Mouse (Mus musculus) limb, embryonic 15.5 days (tissue): Measurements from ENCODE around the gene Isy1. TPM values are rescaled to one million over a fixed set of nuclear protein-coding genes. Genes with fewer than 3 reads are reported as not detected.

Source experiments
- ATAC-seq: fragments of 200-750 bp; cut with Nextera tagmentation; 2 replicates; pipeline ENCODE4 v1.8.0; 2017; ENCODE audit warnings: low read depth, moderate TSS enrichment; ENCODE audit not compliant: insufficient number of reproducible peaks, low FRiP score, low TSS enrichment
- H3K27ac ChIP-seq: fragments of 300-500 bp; sonication (generic); 2 replicates; pipeline ENCODE4 v1.5.1; 2015; ENCODE audit warnings: moderate library complexity, mild to moderate bottlenecking, inconsistent platforms
- H3K27me3 ChIP-seq: fragments of 300-500 bp; sonication (generic); 2 replicates; pipeline ENCODE4 v1.6.1; 2015; ENCODE audit warnings: inconsistent platforms
- H3K36me3 ChIP-seq: fragments of 300-500 bp; sonication (generic); 2 replicates; pipeline ENCODE4 v1.6.1; 2015; ENCODE audit warnings: inconsistent platforms
- H3K4me1 ChIP-seq: fragments of 300-500 bp; sonication (generic); 2 replicates; pipeline ENCODE4 v1.6.1; 2015; ENCODE audit warnings: inconsistent platforms
- H3K4me2 ChIP-seq: fragments of 300-500 bp; sonication (generic); 2 replicates; pipeline ENCODE4 v1.6.1; 2015; ENCODE audit warnings: mild to moderate bottlenecking, inconsistent platforms
- H3K4me3 ChIP-seq: fragments of 300-500 bp; sonication (generic); 2 replicates; pipeline ENCODE4 v1.5.1; 2015; ENCODE audit warnings: mild to moderate bottlenecking, inconsistent platforms
- H3K9ac ChIP-seq: fragments of 300-500 bp; sonication (generic); 2 replicates; pipeline ENCODE4 v1.6.1; 2015; ENCODE audit warnings: inconsistent platforms
- H3K9me3 ChIP-seq: fragments of 300-500 bp; sonication (generic); 2 replicates; pipeline ENCODE4 v1.6.1; 2016; ENCODE audit warnings: inconsistent platforms
- WGBS: fragments of 180-500 bp; shearing (Covaris S2); methylation state at CpG from one replicate; pipeline ENCODE4 v1.1.7; 2015; 5-methylcytosine and 5-hydroxymethylcytosine counted together
- polyA plus RNA-seq: library from polyadenylated mRNA; unstranded; fragments of >200 nt; fragmentation: Nextera tagmentation; extraction: Ambion mirVana; gene quantifications from 2 replicates; pipeline ENCODE4 v1.2.1, GENCODE M21; 2015

Gene Isy1
- polyA plus RNA-seq, 1 experiment from 2014 or later: 45.6 TPM

DNA sequence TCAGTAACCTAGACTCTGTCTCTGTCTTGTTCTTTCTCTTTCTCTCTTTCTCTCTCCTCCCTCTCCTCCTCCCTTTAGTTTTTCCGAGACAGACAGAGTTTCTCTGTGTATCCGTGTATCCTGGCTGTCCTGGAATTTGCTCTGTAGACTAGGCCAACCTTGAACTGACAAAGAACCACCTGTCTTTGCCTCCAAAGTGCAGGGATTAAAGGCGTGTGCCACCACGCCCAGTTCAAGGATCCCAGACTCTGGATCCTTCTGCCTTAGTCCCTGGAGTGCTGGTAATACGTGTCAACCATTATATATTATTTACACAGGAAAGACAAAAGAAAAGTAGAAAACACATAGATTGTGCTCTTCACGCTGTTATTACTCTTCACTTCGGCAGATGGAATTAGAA lies 32.6 kb upstream of the Isy1 start:
- H3K27ac ChIP-seq: no peak overlapping the region
- no peak overlapping the region for H3K4me2 ChIP-seq
- H3K4me1 ChIP-seq: no peaks in the 10 kb centered on the region
- WGBS: 82% methylated on average over 7 of the region's 7 CpGs
- no peaks in the 10 kb centered on the region for H3K36me3 ChIP-seq
- no peaks in the 10 kb centered on the region for H3K9me3 ChIP-seq
- H3K27me3 ChIP-seq: no peaks in the 10 kb centered on the region
- H3K4me3 ChIP-seq: no peak overlapping the region
- no peak for ATAC-seq
- H3K9ac ChIP-seq: no peak overlapping the region

DNA sequence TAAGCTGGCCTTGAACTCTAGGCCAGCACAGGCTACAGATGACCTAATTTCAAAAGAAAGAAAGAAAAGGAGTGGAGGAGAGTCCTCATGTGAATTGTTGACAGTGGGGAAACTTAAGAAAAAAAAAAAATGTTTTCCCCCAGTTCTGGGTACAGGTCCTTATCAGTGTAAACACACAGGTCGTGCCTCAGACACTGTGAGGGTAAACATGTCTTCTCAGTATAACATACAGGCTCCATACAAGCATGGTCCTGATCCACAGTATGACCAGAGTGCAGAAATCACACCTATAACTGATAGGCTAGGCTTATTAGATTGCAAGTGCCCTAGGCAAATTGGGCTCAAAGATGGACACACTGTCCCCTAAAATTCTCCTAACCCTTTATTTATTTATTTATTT lies 31.8 kb upstream of the Isy1 start:
- Histone ChIP-seq H3K4me1 (no peaks in the 10 kb centered on the region), H3K36me3 (no peaks in the 10 kb centered on the region), H3K4me2 (no peak overlapping the region), H3K9ac (no peak overlapping the region), H3K9me3 (no peaks in the 10 kb centered on the region), H3K27me3 (no peaks in the 10 kb centered on the region), H3K4me3 (no peak overlapping the region), H3K27ac (no peak overlapping the region)
- ATAC-seq: no peak
- WGBS: 79% methylated on average over 1 of the region's 1 CpGs

DNA sequence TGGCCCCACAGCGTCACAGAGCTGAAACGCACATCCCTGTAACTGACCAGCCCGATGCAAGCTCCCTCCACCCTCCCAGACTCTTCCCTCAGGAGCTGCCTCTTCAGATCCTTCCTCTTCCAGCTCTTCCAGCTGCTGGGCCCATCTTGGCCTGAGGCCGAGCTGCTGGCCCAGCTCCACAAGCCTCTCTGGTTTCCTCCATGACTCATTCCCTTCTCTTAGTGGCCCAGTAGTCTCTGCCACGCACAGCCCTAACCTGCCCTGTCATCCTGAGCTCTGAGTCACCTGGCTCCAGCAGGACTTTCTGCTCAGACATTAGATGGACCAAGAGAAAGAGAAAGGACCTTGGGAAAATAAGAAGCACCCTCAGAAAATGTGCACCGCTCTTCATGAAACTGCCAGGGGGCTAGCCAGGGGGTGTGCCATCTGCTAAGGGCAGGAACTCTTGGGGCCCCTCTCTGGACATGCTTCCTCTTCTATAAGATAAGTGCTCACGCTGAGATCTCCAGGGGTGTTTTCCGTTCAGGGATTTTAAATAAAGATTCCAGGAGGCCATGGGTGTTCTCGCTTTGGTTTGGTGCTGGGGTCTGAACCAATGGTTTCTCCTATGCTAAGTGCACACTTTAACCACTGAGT lies 30.4 kb upstream of the Isy1 start:
- Histone ChIP-seq H3K4me3 (no peak overlapping the region), H3K4me1 (no peaks in the 10 kb centered on the region), H3K9ac (no peak overlapping the region), H3K9me3 (no peaks in the 10 kb centered on the region), H3K27me3 (no peaks in the 10 kb centered on the region), H3K36me3 (no peaks in the 10 kb centered on the region), H3K27ac (0 out of 2 replicates have a peak overlapping the region, but pooled peaks have one; percentile 8), H3K4me2 (no peak overlapping the region)
- ATAC-seq: no peak
- WGBS: 59% methylated on average over 9 of the region's 9 CpGs

DNA sequence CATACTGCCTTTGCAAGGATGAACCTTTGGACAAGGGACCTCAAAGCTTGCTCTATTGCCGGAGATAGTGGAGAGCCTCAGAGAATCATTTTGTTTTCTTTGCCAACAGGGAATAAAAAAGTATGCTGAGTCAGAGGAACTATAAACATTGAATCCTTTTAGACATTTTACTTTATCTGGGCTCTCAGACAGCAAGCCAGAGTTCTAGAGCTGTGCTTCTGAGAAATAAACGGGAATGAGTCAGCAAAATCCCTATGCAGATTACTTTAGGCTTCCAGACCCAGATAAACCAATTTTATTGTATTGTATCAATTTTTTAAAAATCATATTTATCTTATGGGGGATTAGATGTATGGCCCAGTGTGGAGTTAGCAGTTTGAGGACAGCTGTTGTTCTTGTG lies 28.7 kb upstream of the Isy1 start:
- no peaks in the 10 kb centered on the region for H3K36me3 ChIP-seq
- H3K9ac ChIP-seq: no peak overlapping the region
- 83% methylated on average over 2 of the region's 2 CpGs for WGBS
- ATAC-seq: no peak
- H3K4me1 ChIP-seq: no peaks in the 10 kb centered on the region
- no peak overlapping the region for H3K4me3 ChIP-seq
- H3K4me2 ChIP-seq: no peak overlapping the region
- no peaks in the 10 kb centered on the region for H3K9me3 ChIP-seq
- no peaks in the 10 kb centered on the region for H3K27me3 ChIP-seq
- no peak overlapping the region for H3K27ac ChIP-seq

DNA sequence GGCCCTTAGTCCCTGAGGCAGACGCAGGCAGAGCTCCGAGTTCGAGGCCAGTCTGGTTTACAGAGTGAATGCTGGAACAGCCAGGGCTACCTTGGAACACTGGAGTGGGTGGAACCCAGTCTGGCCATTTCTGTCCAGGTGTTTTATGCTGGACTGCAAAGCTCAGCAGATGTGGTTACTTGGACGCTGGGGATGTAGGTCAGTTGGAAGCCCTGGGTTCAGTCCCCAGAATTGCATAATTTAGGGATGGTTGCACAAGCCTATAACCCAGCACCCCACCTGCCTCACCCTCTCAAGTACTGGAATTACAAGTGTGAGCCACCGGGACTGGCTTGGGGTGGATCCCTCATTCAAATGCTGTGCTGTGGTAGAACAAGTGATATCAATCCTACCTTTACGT lies 27.6 kb upstream of the Isy1 start:
- no peaks in the 10 kb centered on the region for H3K27me3 ChIP-seq
- ATAC-seq: no peak
- H3K4me3 ChIP-seq: no peak overlapping the region
- no peak overlapping the region for H3K4me2 ChIP-seq
- H3K4me1 ChIP-seq: no peaks in the 10 kb centered on the region
- WGBS: 80% methylated on average over 6 of the region's 6 CpGs
- no peak overlapping the region for H3K27ac ChIP-seq
- no peaks in the 10 kb centered on the region for H3K36me3 ChIP-seq
- H3K9me3 ChIP-seq: no peaks in the 10 kb centered on the region
- no peak overlapping the region for H3K9ac ChIP-seq

DNA sequence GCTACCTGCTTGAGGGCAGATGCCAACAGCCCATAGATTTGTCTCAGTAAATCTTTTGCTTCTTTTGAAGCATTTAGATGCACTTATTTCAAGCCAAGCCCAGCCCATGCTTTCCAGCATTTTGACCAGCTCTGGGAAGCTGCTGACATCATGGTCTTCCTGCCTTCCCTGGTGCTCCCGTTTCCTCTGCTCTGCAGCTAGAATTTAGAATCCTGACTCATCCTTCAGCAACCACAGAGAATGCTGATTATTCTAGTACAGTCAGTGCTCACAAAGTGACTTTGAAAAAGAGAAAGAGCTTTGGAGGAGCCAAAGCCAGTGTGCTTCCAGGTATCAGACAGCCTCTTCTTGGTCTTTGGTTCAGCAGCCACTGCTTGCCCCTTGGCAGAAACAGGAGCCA lies 18.5 kb upstream of the Isy1 start:
- Histone ChIP-seq H3K4me2 (no peak overlapping the region), H3K4me3 (no peak overlapping the region), H3K36me3 (no peaks in the 10 kb centered on the region), H3K27me3 (0 out of 2 replicates have a peak, but pooled peaks cover 3% of the 10 kb centered on the region), H3K27ac (no peak overlapping the region), H3K9me3 (no peaks in the 10 kb centered on the region; the same call in 1 of the 2 replicates), H3K4me1 (no peaks in the 10 kb centered on the region), H3K9ac (no peak overlapping the region)
- no peak for ATAC-seq
- 32% methylated on average over 1 of the region's 1 CpGs for WGBS

DNA sequence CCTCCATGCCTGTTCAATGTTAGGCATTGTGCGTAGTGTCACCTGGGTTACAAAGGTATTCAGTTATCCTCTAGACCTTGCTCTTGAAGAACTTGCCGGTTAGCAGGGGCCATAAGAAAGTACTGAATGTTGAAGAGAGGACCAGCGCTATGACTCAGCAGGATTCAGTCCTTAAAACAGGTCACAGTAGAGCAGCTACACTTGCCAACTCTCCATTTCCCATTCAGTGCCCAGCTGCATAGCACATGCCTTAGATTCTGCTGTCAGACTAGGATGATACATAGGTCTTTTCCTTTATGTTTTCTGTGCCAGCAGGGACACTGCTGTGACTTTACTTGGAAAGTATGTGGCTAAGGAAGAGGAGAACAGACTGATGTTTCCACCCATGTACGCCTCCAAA lies 14.8 kb upstream of the Isy1 start:
- H3K27me3 ChIP-seq: 0 out of 2 replicates have a peak, but pooled peaks cover 3% of the 10 kb centered on the region
- H3K27ac ChIP-seq: no peak overlapping the region
- peaks cover 10% of the 10 kb centered on the region for H3K4me1 ChIP-seq
- H3K36me3 ChIP-seq: no peaks in the 10 kb centered on the region
- no peak overlapping the region for H3K4me3 ChIP-seq
- no peaks in the 10 kb centered on the region for H3K9me3 ChIP-seq
- no peak overlapping the region for H3K4me2 ChIP-seq
- ATAC-seq: no peak
- no peak overlapping the region for H3K9ac ChIP-seq
- 84% methylated on average over 4 of the region's 4 CpGs for WGBS

DNA sequence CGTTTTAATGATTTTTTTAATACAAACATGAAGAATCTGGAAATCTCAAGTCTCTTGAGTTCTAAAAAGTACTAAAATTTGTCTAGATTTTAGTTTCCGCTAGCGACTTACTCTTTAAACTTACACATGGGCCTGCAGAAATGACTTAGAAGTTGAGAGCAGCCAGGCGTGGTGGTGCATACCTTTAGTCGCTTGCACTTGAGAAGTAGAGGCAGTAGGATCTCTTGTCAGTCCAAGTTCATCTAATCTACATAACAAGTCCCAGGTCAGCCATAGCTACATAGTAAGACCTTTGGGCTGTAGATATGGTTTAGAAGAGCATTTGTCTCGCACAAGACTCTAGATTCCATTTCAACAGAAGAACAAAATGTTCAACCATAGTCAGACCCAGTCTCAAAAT lies 13.3 kb upstream of the Isy1 start:
- 0 out of 2 replicates have a peak, but pooled peaks cover 3% of the 10 kb centered on the region for H3K36me3 ChIP-seq
- no peaks in the 10 kb centered on the region for H3K9me3 ChIP-seq
- WGBS: 81% methylated on average over 6 of the region's 6 CpGs
- no peak overlapping the region for H3K4me3 ChIP-seq
- peak overlapping the region; percentile 84; the same call in 1 of the 2 replicates for H3K4me2 ChIP-seq
- H3K27me3 ChIP-seq: no peaks in the 10 kb centered on the region
- no peak for ATAC-seq
- H3K27ac ChIP-seq: no peak overlapping the region
- H3K9ac ChIP-seq: no peak overlapping the region
- peaks cover 25% of the 10 kb centered on the region for H3K4me1 ChIP-seq

DNA sequence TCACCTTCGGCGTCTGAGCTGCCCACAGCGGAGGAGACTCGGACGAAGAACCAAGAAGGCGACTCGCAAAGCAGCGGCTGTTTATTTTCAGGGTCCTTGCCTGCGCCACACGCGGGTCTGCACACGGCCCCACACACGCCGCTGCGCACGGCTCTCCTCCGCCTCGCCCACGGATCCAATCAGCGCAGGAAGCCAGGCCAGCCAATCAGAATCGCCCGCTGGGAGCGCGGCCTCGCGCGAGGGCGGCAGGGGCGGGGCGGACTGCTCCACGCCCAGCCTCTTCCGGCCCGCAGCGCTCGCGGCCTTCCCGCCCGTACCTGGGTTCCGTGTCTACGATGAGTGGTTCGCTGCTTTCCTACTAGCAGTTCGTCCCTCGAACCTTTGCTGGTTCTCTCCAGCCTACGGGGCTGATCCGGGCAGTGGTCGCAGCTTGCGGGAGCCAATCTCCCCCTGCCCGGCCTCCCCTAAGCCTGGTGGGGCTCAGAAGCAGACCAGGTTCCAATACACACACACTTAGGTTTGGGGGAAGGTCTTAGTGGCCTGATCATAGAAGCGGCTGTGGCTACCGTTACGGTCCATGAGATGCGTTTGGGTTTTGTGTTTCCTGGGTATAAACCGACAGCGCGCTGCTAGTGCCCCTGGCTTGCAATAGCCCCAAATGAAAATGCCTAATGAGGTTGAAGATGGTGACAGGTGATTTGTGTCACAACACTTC lies 12.5 kb upstream of the Isy1 start, which contains the start of gene Cnbp:
Gene Cnbp (minus strand): TSS at position 207 of the 715 bp plus-strand sequence.
- ATAC-seq: peak; percentile 98

DNA sequence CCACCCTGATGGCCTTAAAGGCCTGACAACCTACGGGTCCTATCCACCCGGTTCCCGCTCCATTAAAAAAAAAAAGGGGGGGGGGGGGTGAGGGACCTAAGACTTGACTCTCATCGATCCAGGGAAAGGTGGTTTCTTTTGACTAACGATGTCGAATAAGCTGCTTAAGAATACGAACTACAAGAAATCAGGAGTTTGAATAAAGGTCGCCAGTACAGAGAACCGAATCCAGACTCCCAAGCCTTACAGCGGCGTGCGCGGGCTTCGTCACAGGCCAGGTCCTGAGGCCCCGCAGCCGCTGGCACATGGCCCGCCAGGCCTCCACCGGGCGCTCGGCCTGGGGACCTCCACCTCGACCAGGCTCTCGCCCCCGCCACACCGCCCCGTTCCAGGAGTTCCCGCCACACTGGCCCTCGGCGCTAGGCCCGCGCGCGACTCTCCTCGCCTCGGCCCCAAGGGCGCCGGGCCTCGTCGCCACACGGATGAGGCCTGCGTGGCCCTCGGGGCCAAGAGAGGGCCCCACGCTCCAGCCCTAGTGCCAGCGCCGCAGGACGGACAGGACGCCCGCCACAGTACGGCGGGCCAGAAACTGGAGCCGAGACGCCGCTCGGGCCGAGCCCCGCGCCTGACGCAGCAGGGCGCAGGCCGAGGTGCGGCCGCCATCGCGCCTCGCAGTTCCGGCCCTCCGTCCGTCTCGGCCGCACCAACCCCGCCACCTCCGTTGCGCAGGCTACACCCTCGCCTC lies 11.7 kb upstream of the Isy1 start:
- H3K4me3 ChIP-seq: peak overlapping the region; percentile 98
- peaks cover 27% of the 10 kb centered on the region for H3K4me1 ChIP-seq
- peak overlapping the region; percentile 96 for H3K27ac ChIP-seq
- no peaks in the 10 kb centered on the region for H3K9me3 ChIP-seq
- H3K36me3 ChIP-seq: peaks cover 6% of the 10 kb centered on the region
- H3K27me3 ChIP-seq: no peaks in the 10 kb centered on the region
- WGBS: under 1% methylated on average over 73 of the region's 73 CpGs
- peak overlapping the region; percentile 84 for H3K4me2 ChIP-seq
- peak overlapping the region; percentile 99 for H3K9ac ChIP-seq
- ATAC-seq: peak; percentile 54

More for the DNA sequence above, 12.5 kb upstream of the Isy1 start, which contains the start of gene Cnbp:
- peak within 1 kb of the TSS; percentile 98 for H3K4me3 ChIP-seq
- H3K9ac ChIP-seq: peak within 1 kb of the TSS; percentile 99
- H3K27ac ChIP-seq: peak within 1 kb of the TSS; percentile 96
- 0 out of 2 replicates have a peak, but pooled peaks cover 3% of the 10 kb centered on the region for H3K36me3 ChIP-seq
- H3K27me3 ChIP-seq: no peaks in the 10 kb centered on the region
- H3K4me1 ChIP-seq: peaks cover 27% of the 10 kb centered on the region
- under 1% methylated on average over 55 of the region's 55 CpGs for WGBS
- peak within 1 kb of the TSS; percentile 84 for H3K4me2 ChIP-seq
- H3K9me3 ChIP-seq: no peaks in the 10 kb centered on the region

DNA sequence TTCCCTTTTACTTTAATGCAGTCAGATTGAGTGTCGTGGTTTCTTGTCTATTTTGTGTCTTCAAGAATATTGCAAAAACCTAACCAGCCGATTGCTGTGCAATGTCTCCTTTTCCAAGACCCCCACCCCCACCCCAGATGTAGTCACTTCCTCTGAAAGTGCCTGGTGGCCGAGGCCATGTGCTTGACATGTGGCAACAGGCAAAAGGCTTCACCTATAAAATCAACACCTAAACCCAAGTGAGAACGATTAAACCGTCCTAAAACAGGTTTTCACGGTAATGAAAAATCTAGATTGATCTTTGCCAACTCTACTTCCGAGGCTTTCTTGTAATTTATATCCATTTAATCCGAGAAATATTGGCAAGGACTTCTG lies 11.2 kb upstream of the Isy1 start:
- H3K4me3 ChIP-seq: peak overlapping the region; percentile 98
- no peak for ATAC-seq
- peak overlapping the region; percentile 84 for H3K4me2 ChIP-seq
- no peaks in the 10 kb centered on the region for H3K27me3 ChIP-seq
- peak overlapping the region; percentile 96 for H3K27ac ChIP-seq
- H3K9me3 ChIP-seq: no peaks in the 10 kb centered on the region
- peak overlapping the region; percentile 99 for H3K9ac ChIP-seq
- H3K4me1 ChIP-seq: peaks cover 27% of the 10 kb centered on the region
- under 1% methylated on average over 8 of the region's 8 CpGs for WGBS
- H3K36me3 ChIP-seq: peaks cover 11% of the 10 kb centered on the region

DNA sequence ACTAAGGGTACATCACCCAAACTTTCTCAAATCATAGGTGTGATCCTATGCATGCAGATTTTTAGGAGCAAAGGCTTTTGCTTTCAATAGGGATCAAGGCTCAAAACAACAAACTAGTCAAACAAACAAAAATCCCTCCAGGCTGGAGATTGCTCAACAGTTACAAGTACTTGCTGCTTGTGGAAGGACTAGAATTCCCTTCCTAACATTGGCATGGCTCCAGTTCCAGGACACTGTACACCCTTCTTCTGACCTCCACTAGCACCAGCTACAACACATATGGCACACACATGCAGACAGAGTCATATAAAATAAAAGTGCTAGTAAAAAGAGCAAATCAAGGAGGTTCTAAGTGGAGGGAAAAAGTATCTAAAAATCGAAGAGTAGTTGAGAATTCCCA lies 8.2 kb upstream of the Isy1 start:
- Histone ChIP-seq H3K9me3 (no peaks in the 10 kb centered on the region), H3K27ac (no peak overlapping the region), H3K4me2 (no peak overlapping the region), H3K36me3 (peaks cover 37% of the 10 kb centered on the region), H3K27me3 (no peaks in the 10 kb centered on the region), H3K9ac (no peak overlapping the region), H3K4me1 (peaks cover 27% of the 10 kb centered on the region), H3K4me3 (no peak overlapping the region)
- WGBS: 33% methylated on average over 1 of the region's 1 CpGs
- ATAC-seq: no peak
